Comparison of ENCODE assay signal across 15 mouse cellular contexts in genomic region chr11:62010625-62011231, GRCm38 (mm10). TPM values are rescaled to one million over a fixed set of nuclear protein-coding genes. Genes with fewer than 3 reads are reported as not detected.
DNase-seq lines count a peak whose midpoint lies in the region; ATAC-seq and TF ChIP-seq lines count a peak whose summit lies in the region.
"Had no signal": no experiment of that assay in that cellular context is flagged by ENCODE, and none has a peak within 500 bp of the region (broad histone marks: within the 10 kb centered on the region; RNA-seq: fewer than 3 reads in every experiment).

No protein-coding gene starts in this region.

- H3K27me3 ChIP-seq in midbrain, embryonic 11.5 days (ENCODE audit: control insufficient read depth, insufficient read depth, low read length): no peaks in the 10 kb centered on the region
- 0 out of 2 replicates have a peak, but pooled peaks cover 3% of the 10 kb centered on the region for H3K27me3 ChIP-seq in midbrain, embryonic 13.5 days
- H3K27me3 ChIP-seq in stomach, postnatal 0 days (ENCODE audit: control insufficient read depth, insufficient read depth, low read length): no peaks in the 10 kb centered on the region
- H3K27me3 ChIP-seq: kidney, embryonic 15.5 days; liver, embryonic 13.5 days had no signal

- H3K4me1 ChIP-seq in midbrain, embryonic 11.5 days (ENCODE audit: control insufficient read depth, insufficient read depth, low read length): peaks cover 8% of the 10 kb centered on the region
- peaks cover 11% of the 10 kb centered on the region for H3K4me1 ChIP-seq in midbrain, embryonic 13.5 days (replicated peaks)
- 0 out of 2 replicates have a peak, but pooled peaks cover 2% of the 10 kb centered on the region for H3K4me1 ChIP-seq in stomach, postnatal 0 days (replicated peaks; ENCODE audit: control insufficient read depth, insufficient read depth)

- no peak overlapping the region for H3K4me3 ChIP-seq in midbrain, embryonic 11.5 days (ENCODE audit: low read depth, low read length)
- no peak overlapping the region for H3K4me3 ChIP-seq in midbrain, embryonic 13.5 days (replicated peaks)
- H3K4me3 ChIP-seq in stomach, postnatal 0 days (ENCODE audit: low read depth, low read length): no peak overlapping the region
- H3K4me3 ChIP-seq: kidney, embryonic 15.5 days; liver, embryonic 13.5 days had no signal

- peak; percentile 41 for TF ChIP-seq CTCF in stomach, postnatal 0 days (IDR thresholded peaks at IDR 0.05; ENCODE audit: low read depth)

- H3K9ac ChIP-seq in midbrain, embryonic 11.5 days (ENCODE audit: low read length): no peak overlapping the region
- no peak overlapping the region for H3K9ac ChIP-seq in midbrain, embryonic 13.5 days (replicated peaks)
- no peak overlapping the region for H3K9ac ChIP-seq in stomach, postnatal 0 days (ENCODE audit: low read length)
- H3K9ac ChIP-seq: hindbrain, embryonic 14.5 days; kidney, embryonic 15.5 days; liver, embryonic 13.5 days had no signal

- no peak overlapping the region for H3K27ac ChIP-seq in midbrain, embryonic 11.5 days (ENCODE audit: low read depth, low read length)
- no peak overlapping the region for H3K27ac ChIP-seq in midbrain, embryonic 13.5 days
- H3K27ac ChIP-seq in stomach, postnatal 0 days (replicated peaks): no peak overlapping the region
- H3K27ac ChIP-seq: hindbrain, embryonic 14.5 days; kidney, embryonic 15.5 days; liver, embryonic 13.5 days had no signal

- peak; percentile 7 for DNase-seq in adrenal gland, postnatal 25 days
- DNase-seq in adrenal gland, postnatal 4 days (ENCODE audit: low spot score in 2 of 2): no peak
- DNase-seq in heart, postnatal 4 days: peak; percentile 22
- DNase-seq in heart, adult 11 months: no peak
- DNase-seq in midbrain, embryonic 11.5 days (ENCODE audit: low spot score, missing footprints): peak; percentile 44
- no peak for DNase-seq in stomach, postnatal 0 days (ENCODE audit: low spot score)
- no peak for DNase-seq in urinary bladder, postnatal 14 days (ENCODE audit: low spot score)
- DNase-seq: embryo, embryonic 11 days; layer of hippocampus, postnatal 36 days; liver, embryonic 13.5 days; thymus, postnatal 25 days had no signal

- ATAC-seq in midbrain, embryonic 11.5 days (ENCODE audit: low FRiP score): no peak
- no peak for ATAC-seq in midbrain, embryonic 13.5 days
- ATAC-seq in stomach, postnatal 0 days (ENCODE audit: low FRiP score, low TSS enrichment): no peak

- H3K9me3 ChIP-seq in midbrain, embryonic 11.5 days (ENCODE audit: control insufficient read depth, low read length): no peaks in the 10 kb centered on the region
- no peaks in the 10 kb centered on the region for H3K9me3 ChIP-seq in midbrain, embryonic 13.5 days
- H3K9me3 ChIP-seq in stomach, postnatal 0 days (ENCODE audit: control insufficient read depth, low read length): no peaks in the 10 kb centered on the region
- H3K9me3 ChIP-seq: G1E; kidney, embryonic 15.5 days; liver, embryonic 13.5 days had no signal

- WGBS in midbrain, embryonic 11.5 days: 72% methylated on average over 16 of the region's 16 CpGs
- 71% methylated on average over 16 of the region's 16 CpGs for WGBS in midbrain, embryonic 13.5 days
- 63% methylated on average over 16 of the region's 16 CpGs for WGBS in stomach, postnatal 0 days

- TF ChIP-seq EP300 in stomach, postnatal 0 days (optimal IDR thresholded peaks at IDR 0.05): no peak

- H3K4me2 ChIP-seq in midbrain, embryonic 11.5 days: no peak overlapping the region
- H3K4me2 ChIP-seq in midbrain, embryonic 13.5 days (replicated peaks): no peak overlapping the region
- H3K4me2 ChIP-seq in stomach, postnatal 0 days (replicated peaks; ENCODE audit: low read depth): no peak overlapping the region
- H3K4me2 ChIP-seq: hindbrain, embryonic 14.5 days; kidney, embryonic 15.5 days; liver, embryonic 13.5 days had no signal

- H3K36me3 ChIP-seq in midbrain, embryonic 11.5 days (ENCODE audit: control insufficient read depth, insufficient read depth, low read length): no peaks in the 10 kb centered on the region
- no peaks in the 10 kb centered on the region for H3K36me3 ChIP-seq in midbrain, embryonic 13.5 days
- no peaks in the 10 kb centered on the region for H3K36me3 ChIP-seq in stomach, postnatal 0 days (ENCODE audit: control insufficient read depth, insufficient read depth, low read length)
- H3K36me3 ChIP-seq: kidney, embryonic 15.5 days; liver, embryonic 13.5 days had no signal

RNA-seq across cellular contexts. Expression of gene Specc1, which starts 54.2 kb away (rescaled TPM):
- 8.9 and 9.7 TPM in 2 replicates for total RNA-seq in adrenal gland, postnatal 25 days (2021)
- total RNA-seq in adrenal gland, postnatal 4 days (2021): 10 to 100 TPM; 16.3 to 22.4 TPM
- total RNA-seq in heart, postnatal 4 days (2021): 10 to 100 TPM; 18.3 to 26.7 TPM
- polyA plus RNA-seq in midbrain, embryonic 11.5 days (2014; fragmentation: Nextera tagmentation; extraction: Ambion mirVana): 15.8 and 16.3 TPM in 2 replicates
- 13.4 and 15.2 TPM in 2 replicates for polyA plus RNA-seq in midbrain, embryonic 13.5 days (2015; fragmentation: Nextera tagmentation; extraction: Ambion mirVana)
- polyA plus RNA-seq in stomach, postnatal 0 days (2015; fragmentation: Nextera tagmentation; extraction: Ambion mirVana): 2.5 and 3.2 TPM in 2 replicates

Comparison
In these comparisons a context has a peak if more than half of its experiments do, and no peak if none do; other contexts are left out.
1. DNase-seq: peak in adrenal gland, postnatal 25 days (single experiment), heart, postnatal 4 days (single experiment) and midbrain, embryonic 11.5 days (single experiment); none in adrenal gland, postnatal 4 days (0 of 2), heart, adult 11 months (single experiment), stomach, postnatal 0 days (single experiment) and urinary bladder, postnatal 14 days (single experiment).